Mouse (Mus musculus) lung, embryonic 16.5 days (tissue): ENCODE results near the gene Stam2. TPM values are rescaled to one million over a fixed set of nuclear protein-coding genes. Genes with fewer than 3 reads are reported as not detected.

ENCODE experiments used
- ATAC-seq: fragments of 200-750 bp; cut with Nextera tagmentation; 2 replicates; pipeline ENCODE4 v1.8.0; 2017; ENCODE audit warnings: low read depth, mild to moderate bottlenecking, moderate library complexity
- H3K27ac ChIP-seq: fragments of 300-500 bp; sonication (generic); 2 replicates; pipeline ENCODE4 v1.5.1; 2014; ENCODE audit warnings: mild to moderate bottlenecking, control low read depth, low read length
- H3K27me3 ChIP-seq: fragments of 300-500 bp; sonication (generic); 2 replicates; pipeline ENCODE4 v1.6.1; 2014; ENCODE audit warnings: low read depth, low read length, mixed read lengths; ENCODE audit not compliant: control insufficient read depth, insufficient read depth
- H3K36me3 ChIP-seq: fragments of 300-500 bp; sonication (generic); 2 replicates; pipeline ENCODE4 v1.6.1; 2014; ENCODE audit warnings: low read length; ENCODE audit not compliant: control insufficient read depth, insufficient read depth
- H3K4me1 ChIP-seq: fragments of 300-500 bp; sonication (generic); replicated peaks from 2 replicates; pipeline ENCODE4 v1.6.1; 2014; ENCODE audit warnings: low read length, mixed read lengths; ENCODE audit not compliant: control insufficient read depth, insufficient read depth
- H3K4me2 ChIP-seq: fragments of 300-500 bp; sonication (generic); 2 replicates; pipeline ENCODE4 v1.6.1; 2014; ENCODE audit warnings: low read depth, low read length, control low read depth
- H3K4me3 ChIP-seq: fragments of 300-500 bp; sonication (generic); 2 replicates; pipeline ENCODE4 v1.5.1; 2014; ENCODE audit warnings: mild to moderate bottlenecking, low read length, control low read depth
- H3K9ac ChIP-seq: fragments of 300-500 bp; sonication (generic); 2 replicates; pipeline ENCODE4 v1.6.1; 2014; ENCODE audit warnings: low read length, control low read depth
- H3K9me3 ChIP-seq: fragments of 300-500 bp; sonication (generic); 2 replicates; pipeline ENCODE4 v1.6.1; 2016; ENCODE audit warnings: low read length; ENCODE audit not compliant: control insufficient read depth
- WGBS: fragments of 180-500 bp; shearing (Covaris S2); extraction: QIAGEN DNeasy Blood & Tissue Kit; methylation state at CpG from one replicate; pipeline ENCODE4 v1.1.7; 2014; 5-methylcytosine and 5-hydroxymethylcytosine counted together
- polyA plus RNA-seq: library from polyadenylated mRNA; unstranded; fragments of >200 nt; fragmentation: Nextera tagmentation; extraction: Ambion mirVana; gene quantifications from 2 replicates; pipeline ENCODE4 v1.2.1, GENCODE M21; 2015

Stam2 gene
- polyA plus RNA-seq, 1 experiment from 2014 or later, result 40.3 TPM

- H3K27ac ChIP-seq, result no peak overlapping the region
- WGBS, result 61% methylated on average over 6 of the region's 6 CpGs
- H3K36me3 ChIP-seq, result no peaks in the 10 kb centered on the region
- no peak for ATAC-seq
- H3K4me2 ChIP-seq, result no peak overlapping the region
- H3K4me3 ChIP-seq, result no peak overlapping the region
- no peak overlapping the region for H3K9ac ChIP-seq
- H3K9me3 ChIP-seq, result no peaks in the 10 kb centered on the region
- H3K4me1 ChIP-seq, result peaks cover 8% of the 10 kb centered on the region
- no peaks in the 10 kb centered on the region for H3K27me3 ChIP-seq
These were observed 98.4 kb downstream of the Stam2 start for GRCm38 (mm10) chr2:52643657-52644056.

Other genes starting within 250 kb of the Stam2 start
- gene Cacnb4, start 65.5 kb downstream of the Stam2 start, polyA plus RNA-seq, result 0.98 and 1.1 TPM in 2 replicates
- 2.4 and 2.5 TPM in 2 replicates for gene Fmnl2, start 115.6 kb upstream of the Stam2 start, polyA plus RNA-seq